Mouse (Mus musculus) liver, embryonic 16.5 days (tissue): ENCODE results near the gene Grin2b. TPM values are rescaled to one million over a fixed set of nuclear protein-coding genes. Genes with fewer than 3 reads are reported as not detected.

ENCODE experiments used
- ATAC-seq: fragments of 200-750 bp; cut with Nextera tagmentation; 2 replicates; pipeline ENCODE4 v1.8.0; 2017; ENCODE audit warnings: low read depth, mild to moderate bottlenecking, moderate number of reproducible peaks, moderate library complexity
- H3K27ac ChIP-seq: fragments of 300-500 bp; sonication (generic); 2 replicates; pipeline ENCODE4 v1.5.1; 2014; ENCODE audit warnings: mild to moderate bottlenecking, low read length
- H3K27me3 ChIP-seq: fragments of 300-500 bp; sonication (generic); 2 replicates; pipeline ENCODE4 v1.6.1; 2014; ENCODE audit warnings: low read depth, low read length, mixed read lengths; ENCODE audit not compliant: control insufficient read depth, insufficient read depth
- H3K36me3 ChIP-seq: fragments of 300-500 bp; sonication (generic); 2 replicates; pipeline ENCODE4 v1.6.1; 2014; ENCODE audit warnings: mild to moderate bottlenecking; ENCODE audit not compliant: control insufficient read depth, insufficient read depth
- H3K4me1 ChIP-seq: fragments of 300-500 bp; sonication (generic); 2 replicates; pipeline ENCODE4 v1.6.1; 2014; ENCODE audit warnings: low read depth, low read length, mixed read lengths; ENCODE audit not compliant: control insufficient read depth
- H3K4me2 ChIP-seq: fragments of 300-500 bp; sonication (generic); 2 replicates; pipeline ENCODE4 v1.6.1; 2014; ENCODE audit warnings: low read depth, low read length, mixed read lengths
- H3K4me3 ChIP-seq: fragments of 300-500 bp; sonication (generic); 2 replicates; pipeline ENCODE4 v1.5.1; 2014; ENCODE audit warnings: low read depth, mild to moderate bottlenecking, low read length
- H3K9ac ChIP-seq: fragments of 300-500 bp; sonication (generic); 2 replicates; pipeline ENCODE4 v1.6.1; 2014; ENCODE audit warnings: low read depth, low read length
- H3K9me3 ChIP-seq: fragments of 300-500 bp; sonication (generic); replicated peaks from 2 replicates; pipeline ENCODE4 v1.6.1; 2016; ENCODE audit warnings: low read length; ENCODE audit not compliant: control insufficient read depth
- WGBS: fragments of 180-500 bp; shearing (Covaris S2); extraction: QIAGEN DNeasy Blood & Tissue Kit; methylation state at CpG from one replicate; pipeline ENCODE4 v1.1.7; 2014; ENCODE audit not compliant: insufficient replicate concordance; 5-methylcytosine and 5-hydroxymethylcytosine counted together
- polyA plus RNA-seq: library from polyadenylated mRNA; unstranded; fragments of >200 nt; fragmentation: Nextera tagmentation; extraction: Ambion mirVana; gene quantifications from 2 replicates; pipeline ENCODE4 v1.2.1, GENCODE M21; 2015

Gene Grin2b
- polyA plus RNA-seq, 1 experiment from 2014 or later: not detected

- WGBS: 49% methylated on average over 8 of the region's 8 CpGs
Measured at GRCm38 (mm10) chr6:135876163-135876726, 297.1 kb downstream of the Grin2b start.

DNA sequence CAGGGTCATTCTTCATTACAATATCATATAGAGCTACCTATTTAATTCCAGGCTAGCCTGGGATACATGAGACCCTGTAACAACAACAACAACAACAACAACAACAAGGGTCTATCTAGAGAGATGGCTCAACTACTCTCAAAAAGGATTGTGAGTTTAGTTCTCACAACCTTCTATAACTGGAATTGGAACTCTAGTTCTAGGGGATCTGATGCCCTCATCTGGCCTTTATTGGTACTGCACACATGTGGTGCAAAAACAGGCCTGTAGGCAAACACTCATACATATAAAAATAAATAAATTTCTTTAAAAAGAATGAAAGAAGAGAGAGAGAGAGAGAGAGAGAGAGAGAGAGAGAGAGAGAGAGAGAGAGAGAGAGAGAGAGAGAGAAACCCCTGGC, 298.7 kb downstream of the Grin2b start:
- H3K4me3 ChIP-seq: no peak overlapping the region
- H3K27me3 ChIP-seq: no peaks in the 10 kb centered on the region
- no peaks in the 10 kb centered on the region for H3K36me3 ChIP-seq
- no peak for ATAC-seq
- no peaks in the 10 kb centered on the region; the same call in 1 of the 2 replicates for H3K9me3 ChIP-seq
- H3K4me2 ChIP-seq: no peak overlapping the region
- H3K4me1 ChIP-seq: no peaks in the 10 kb centered on the region
- H3K27ac ChIP-seq: no peak overlapping the region
- no peak overlapping the region for H3K9ac ChIP-seq

More at GRCm38 (mm10) chr6:135876163-135876726, 297.1 kb downstream of the Grin2b start:
- Histone ChIP-seq H3K36me3 (no peaks in the 10 kb centered on the region), H3K4me1 (no peaks in the 10 kb centered on the region), H3K9ac (no peak overlapping the region), H3K9me3 (no peaks in the 10 kb centered on the region; the same call in 1 of the 2 replicates), H3K27ac (no peak overlapping the region), H3K4me2 (no peak overlapping the region), H3K27me3 (no peaks in the 10 kb centered on the region), H3K4me3 (no peak overlapping the region)
- no peak for ATAC-seq

- no peak overlapping the region for H3K4me3 ChIP-seq
- H3K9ac ChIP-seq: no peak overlapping the region
- WGBS: 67% methylated on average over 7 of the region's 7 CpGs
- no peak for ATAC-seq
- H3K4me1 ChIP-seq: no peaks in the 10 kb centered on the region
- no peaks in the 10 kb centered on the region for H3K9me3 ChIP-seq
- H3K27me3 ChIP-seq: no peaks in the 10 kb centered on the region
- no peak overlapping the region for H3K27ac ChIP-seq
- H3K4me2 ChIP-seq: no peak overlapping the region
- H3K36me3 ChIP-seq: no peaks in the 10 kb centered on the region
Measured at GRCm38 (mm10) chr6:135865832-135866231, 307.5 kb downstream of the Grin2b start.

- Histone ChIP-seq H3K27me3 (no peaks in the 10 kb centered on the region), H3K9ac (no peak overlapping the region), H3K4me2 (no peak overlapping the region), H3K27ac (no peak overlapping the region), H3K4me1 (no peaks in the 10 kb centered on the region), H3K4me3 (no peak overlapping the region), H3K9me3 (no peaks in the 10 kb centered on the region), H3K36me3 (no peaks in the 10 kb centered on the region)
- WGBS: 60% methylated on average over 5 of the region's 5 CpGs
- no peak for ATAC-seq
Measured at GRCm38 (mm10) chr6:135863965-135864364, 309.3 kb downstream of the Grin2b start.

DNA sequence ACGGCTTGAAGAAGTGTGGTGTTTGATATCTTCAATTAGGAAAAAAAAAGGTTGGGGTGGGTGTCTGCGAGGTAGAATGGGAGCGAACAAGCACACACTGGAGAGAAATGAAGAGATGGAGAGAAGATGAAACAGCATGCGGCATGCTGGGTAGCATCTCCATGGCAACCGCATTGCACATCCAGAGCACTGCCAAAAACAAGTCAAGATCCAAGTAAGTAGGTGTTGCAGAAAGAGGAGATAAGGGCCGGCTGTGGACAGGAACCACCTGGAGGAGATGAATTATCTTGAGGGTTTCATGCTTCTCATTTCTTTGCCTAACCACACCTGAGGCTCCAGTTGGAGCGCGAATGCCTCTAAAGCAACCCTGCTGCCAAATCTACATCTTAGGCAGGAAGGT, 313.8 kb downstream of the Grin2b start:
- no peaks in the 10 kb centered on the region for H3K27me3 ChIP-seq
- no peak overlapping the region for H3K4me2 ChIP-seq
- WGBS: 43% methylated on average over 8 of the region's 8 CpGs
- no peak for ATAC-seq
- no peaks in the 10 kb centered on the region for H3K4me1 ChIP-seq
- no peak overlapping the region for H3K4me3 ChIP-seq
- no peaks in the 10 kb centered on the region for H3K9me3 ChIP-seq
- H3K27ac ChIP-seq: no peak overlapping the region
- H3K9ac ChIP-seq: no peak overlapping the region
- H3K36me3 ChIP-seq: no peaks in the 10 kb centered on the region

GRCm38 (mm10) chr6:135854173-135854591, 319.1 kb downstream of the Grin2b start:
- no peak for ATAC-seq
- WGBS: 61% methylated on average over 8 of the region's 8 CpGs

GRCm38 (mm10) chr6:135843755-135844154, 329.6 kb downstream of the Grin2b start:
- 51% methylated on average over 3 of the region's 3 CpGs for WGBS
- no peaks in the 10 kb centered on the region for H3K9me3 ChIP-seq
- no peak for ATAC-seq
- H3K4me2 ChIP-seq: no peak overlapping the region
- no peak overlapping the region for H3K9ac ChIP-seq
- H3K27ac ChIP-seq: no peak overlapping the region
- H3K4me3 ChIP-seq: no peak overlapping the region
- no peaks in the 10 kb centered on the region for H3K27me3 ChIP-seq
- H3K4me1 ChIP-seq: no peaks in the 10 kb centered on the region
- H3K36me3 ChIP-seq: no peaks in the 10 kb centered on the region

More at GRCm38 (mm10) chr6:135854173-135854591, 319.1 kb downstream of the Grin2b start:
- Histone ChIP-seq H3K4me1 (no peaks in the 10 kb centered on the region), H3K27ac (no peak overlapping the region), H3K4me3 (no peak overlapping the region), H3K9ac (no peak overlapping the region), H3K4me2 (no peak overlapping the region), H3K27me3 (no peaks in the 10 kb centered on the region), H3K36me3 (no peaks in the 10 kb centered on the region), H3K9me3 (no peaks in the 10 kb centered on the region)

GRCm38 (mm10) chr6:135836353-135836752, 337.0 kb downstream of the Grin2b start:
- H3K36me3 ChIP-seq: no peaks in the 10 kb centered on the region
- no peak overlapping the region for H3K4me2 ChIP-seq
- 68% methylated on average over 4 of the region's 4 CpGs for WGBS
- H3K4me1 ChIP-seq: no peaks in the 10 kb centered on the region
- H3K9ac ChIP-seq: no peak overlapping the region
- no peak for ATAC-seq
- no peak overlapping the region for H3K4me3 ChIP-seq
- H3K9me3 ChIP-seq: no peaks in the 10 kb centered on the region
- H3K27me3 ChIP-seq: no peaks in the 10 kb centered on the region
- no peak overlapping the region for H3K27ac ChIP-seq

DNA sequence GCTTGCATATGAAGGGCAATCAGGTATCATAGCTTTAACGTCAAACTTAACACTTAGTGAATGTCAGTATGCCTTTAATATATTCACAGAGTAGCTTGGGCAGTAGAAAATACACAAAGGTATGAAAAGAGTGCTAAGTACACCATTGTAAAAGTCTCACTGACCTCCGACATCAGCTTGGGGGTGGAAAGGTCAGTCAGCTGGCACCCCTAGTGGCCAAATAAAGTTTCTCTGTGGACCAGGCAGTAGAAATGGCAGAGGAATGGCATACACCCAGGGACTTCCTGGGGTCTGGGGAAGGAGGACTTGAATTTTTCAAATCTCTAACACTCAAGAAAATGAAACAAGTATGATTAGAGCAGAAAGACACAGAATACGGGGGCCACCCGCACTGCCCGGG, 339.8 kb downstream of the Grin2b start:
- Histone ChIP-seq H3K4me2 (no peak overlapping the region), H3K36me3 (no peaks in the 10 kb centered on the region), H3K9ac (no peak overlapping the region), H3K4me1 (no peaks in the 10 kb centered on the region), H3K27ac (no peak overlapping the region), H3K9me3 (no peaks in the 10 kb centered on the region), H3K4me3 (no peak overlapping the region), H3K27me3 (no peaks in the 10 kb centered on the region)
- ATAC-seq: no peak
- WGBS: 56% methylated on average over 5 of the region's 5 CpGs
